Mouse (Mus musculus) heart, embryonic 12.5 days (tissue): Measurements from ENCODE around the gene 9930104L06Rik. TPM values are rescaled to one million over a fixed set of nuclear protein-coding genes. Genes with fewer than 3 reads are reported as not detected.

ENCODE experiments used
- ATAC-seq: fragments of 200-750 bp; cut with Nextera tagmentation; 2 replicates; pipeline ENCODE4 v1.8.0; 2017; ENCODE audit warnings: moderate TSS enrichment, moderate library complexity; ENCODE audit not compliant: insufficient number of reproducible peaks, low FRiP score
- H3K27ac ChIP-seq: fragments of 300-500 bp; sonication (generic); 2 replicates; pipeline ENCODE4 v1.5.1; 2016; ENCODE audit warnings: mild to moderate bottlenecking, moderate library complexity; ENCODE audit not compliant: poor library complexity, severe bottlenecking
- H3K27me3 ChIP-seq: fragments of 300-500 bp; sonication (generic); replicated peaks from 2 replicates; pipeline ENCODE4 v1.6.1; 2016; ENCODE audit warnings: mild to moderate bottlenecking, moderate library complexity
- H3K36me3 ChIP-seq: fragments of 300-500 bp; sonication (generic); 2 replicates; pipeline ENCODE4 v1.6.1; 2016; ENCODE audit warnings: mild to moderate bottlenecking, moderate library complexity
- H3K4me1 ChIP-seq: fragments of 300-500 bp; sonication (generic); replicated peaks from 2 replicates; pipeline ENCODE4 v1.6.1; 2016; ENCODE audit warnings: mild to moderate bottlenecking
- H3K4me2 ChIP-seq: fragments of 300-500 bp; sonication (generic); 2 replicates; pipeline ENCODE4 v1.6.1; 2016; ENCODE audit warnings: mild to moderate bottlenecking, moderate library complexity
- H3K4me3 ChIP-seq: fragments of 300-500 bp; sonication (generic); 2 replicates; pipeline ENCODE4 v1.5.1; 2016; ENCODE audit warnings: mild to moderate bottlenecking
- H3K9ac ChIP-seq: fragments of 300-500 bp; sonication (generic); 2 replicates; pipeline ENCODE4 v1.6.1; 2016; ENCODE audit warnings: mild to moderate bottlenecking, moderate library complexity
- H3K9me3 ChIP-seq: fragments of 300-500 bp; sonication (generic); replicated peaks from 2 replicates; pipeline ENCODE4 v1.6.1; 2016; ENCODE audit warnings: mild to moderate bottlenecking, moderate library complexity
- WGBS: fragments of 180-500 bp; shearing (Covaris S2); methylation state at CpG from one replicate; pipeline ENCODE4 v1.1.7; 2016; 5-methylcytosine and 5-hydroxymethylcytosine counted together
- polyA plus RNA-seq: library from polyadenylated mRNA; unstranded; fragments of >200 nt; fragmentation: Nextera tagmentation; extraction: Ambion mirVana; gene quantifications from 2 replicates; pipeline ENCODE4 v1.2.1, GENCODE M21; 2016

The 9930104L06Rik gene
- polyA plus RNA-seq: 9.9 and 10.4 TPM in 2 replicates

DNA sequence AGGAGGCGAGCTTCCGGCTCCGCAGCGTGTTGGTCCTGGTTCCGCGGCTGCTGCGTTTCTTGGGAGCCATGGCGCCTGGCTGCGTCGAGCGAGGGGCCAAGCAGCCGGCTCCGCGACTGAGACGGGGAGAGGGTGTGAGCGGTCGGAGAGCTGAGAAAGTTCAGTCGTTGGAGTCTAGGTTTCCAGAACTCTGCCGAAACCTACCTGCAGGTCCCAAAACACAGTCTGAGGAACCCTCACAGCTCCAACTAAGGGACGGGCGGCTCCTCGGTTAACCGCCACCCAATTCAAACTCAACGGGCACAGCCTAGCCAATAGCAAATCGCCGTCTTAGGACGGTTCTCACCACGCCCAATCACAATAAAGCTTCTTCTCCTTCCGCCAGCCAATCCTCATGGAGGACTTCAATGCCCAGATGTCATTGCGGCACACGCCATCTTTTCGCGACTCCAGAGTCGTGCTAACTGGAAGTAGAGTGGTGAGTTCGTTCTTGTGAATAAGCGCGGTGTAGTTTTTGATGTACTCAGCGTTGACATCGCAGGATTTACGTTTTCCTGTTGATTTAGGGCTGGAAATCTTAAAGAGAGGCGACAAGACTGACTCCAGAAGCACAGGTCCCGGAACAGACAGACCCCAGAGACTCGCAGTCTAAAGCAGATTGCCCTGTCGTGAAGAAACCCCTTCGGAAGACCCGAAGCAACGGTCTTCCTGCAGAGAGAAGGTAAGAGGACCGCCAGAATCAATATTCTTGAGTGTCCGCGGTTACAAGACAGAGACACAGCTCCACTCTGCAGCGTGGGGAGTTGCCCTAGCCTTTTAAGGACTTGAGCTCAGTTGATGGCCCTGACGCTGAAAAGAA is at the start of gene 9930104L06Rik:
Gene 9930104L06Rik (plus strand): TSS at position 436 of the 859 bp plus-strand sequence.
- Histone ChIP-seq H3K4me1 (peaks cover 16% of the 10 kb centered on the region), H3K9ac (peak within 1 kb of the TSS; percentile 82), H3K36me3 (peaks cover 33% of the 10 kb centered on the region), H3K9me3 (no peaks in the 10 kb centered on the region), H3K4me3 (peak within 1 kb of the TSS; percentile 78), H3K27me3 (no peaks in the 10 kb centered on the region), H3K4me2 (peak within 1 kb of the TSS; percentile 74), H3K27ac (peak within 1 kb of the TSS; percentile 4; the same call in 1 of the 2 replicates)
- peak; percentile 99 for ATAC-seq
- WGBS: under 1% methylated on average over 52 of the region's 52 CpGs

DNA sequence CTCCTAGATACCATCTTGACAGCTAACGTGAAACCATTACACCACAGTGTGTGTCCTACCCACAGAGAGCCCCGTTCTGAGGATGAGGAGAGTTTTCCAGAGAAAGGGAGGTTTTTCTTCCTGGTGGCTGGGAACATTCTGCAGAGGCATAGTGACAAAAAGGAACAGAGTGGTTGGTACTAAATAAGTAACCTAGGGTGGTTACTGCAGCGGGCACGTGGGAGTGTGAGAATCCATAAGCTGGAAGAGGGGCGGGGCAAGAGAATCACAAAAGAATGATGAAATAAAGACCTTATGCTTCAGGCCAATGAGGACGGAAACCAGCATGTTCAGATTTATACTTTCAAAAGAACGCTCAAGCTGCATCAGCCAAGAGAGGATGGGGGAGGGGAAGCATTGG is 48.1 kb upstream of the 9930104L06Rik start:
- Histone ChIP-seq H3K9ac (no peak overlapping the region), H3K4me1 (no peaks in the 10 kb centered on the region)
- 68% methylated on average over 7 of the region's 7 CpGs for WGBS

DNA sequence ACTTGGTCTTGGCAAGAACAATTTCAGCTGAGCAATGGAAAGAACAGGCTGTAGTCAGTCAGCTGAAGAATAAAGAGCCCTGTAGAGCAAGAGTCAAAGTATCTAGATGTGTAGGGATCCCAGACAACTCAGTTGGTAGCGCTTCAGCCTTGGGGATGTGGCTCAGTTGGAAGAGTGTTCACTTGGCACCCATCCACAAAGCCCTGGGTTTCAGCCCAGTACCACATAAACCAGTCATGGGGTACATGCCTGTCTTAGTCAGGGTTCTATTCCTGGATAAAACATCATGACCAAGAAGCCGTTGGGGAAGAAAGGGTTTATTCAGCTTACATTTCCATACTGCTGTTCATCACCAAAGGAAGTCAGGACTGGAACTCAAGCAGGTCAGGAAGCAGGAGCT is 46.9 kb upstream of the 9930104L06Rik start:
- no peak for ATAC-seq
- Histone ChIP-seq H3K4me2 (no peak overlapping the region), H3K4me1 (peaks cover 6% of the 10 kb centered on the region), H3K4me3 (no peak overlapping the region), H3K27ac (no peak overlapping the region), H3K9ac (no peak overlapping the region), H3K27me3 (peaks cover 94% of the 10 kb centered on the region), H3K36me3 (no peaks in the 10 kb centered on the region), H3K9me3 (no peaks in the 10 kb centered on the region)
- 78% methylated on average over 2 of the region's 2 CpGs for WGBS

More for the DNA sequence above, 48.1 kb upstream of the 9930104L06Rik start:
- H3K36me3 ChIP-seq: no peaks in the 10 kb centered on the region
- H3K4me3 ChIP-seq: no peak overlapping the region
- H3K27me3 ChIP-seq: peaks cover 93% of the 10 kb centered on the region
- no peaks in the 10 kb centered on the region for H3K9me3 ChIP-seq
- H3K27ac ChIP-seq: no peak overlapping the region
- ATAC-seq: no peak
- no peak overlapping the region for H3K4me2 ChIP-seq

DNA sequence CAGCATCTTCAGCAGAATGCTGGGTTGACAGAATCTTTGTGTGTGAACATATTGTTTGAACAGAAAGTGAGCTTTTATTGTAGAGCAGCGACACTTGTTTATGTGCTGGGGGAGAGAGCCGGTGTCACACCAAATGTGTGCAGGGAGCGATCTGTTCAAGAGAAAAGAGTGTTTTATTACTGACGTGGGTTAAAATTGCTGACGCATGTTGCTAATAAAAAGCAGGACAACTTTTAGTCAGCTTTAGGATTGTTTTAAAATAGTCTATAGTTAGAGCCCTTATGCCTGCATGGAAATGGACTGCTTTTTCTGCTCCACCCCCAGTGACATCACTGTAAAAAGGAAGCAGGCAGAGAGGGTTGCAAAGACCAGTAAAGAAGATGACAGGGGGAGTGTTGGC is 46.0 kb upstream of the 9930104L06Rik start:
- H3K4me2 ChIP-seq: no peak overlapping the region
- H3K4me1 ChIP-seq: peaks cover 8% of the 10 kb centered on the region
- no peaks in the 10 kb centered on the region for H3K9me3 ChIP-seq
- 74% methylated on average over 5 of the region's 5 CpGs for WGBS
- no peak overlapping the region for H3K4me3 ChIP-seq
- no peak overlapping the region for H3K9ac ChIP-seq
- peaks cover 95% of the 10 kb centered on the region for H3K27me3 ChIP-seq
- no peak overlapping the region for H3K27ac ChIP-seq
- H3K36me3 ChIP-seq: no peaks in the 10 kb centered on the region
- ATAC-seq: no peak

DNA sequence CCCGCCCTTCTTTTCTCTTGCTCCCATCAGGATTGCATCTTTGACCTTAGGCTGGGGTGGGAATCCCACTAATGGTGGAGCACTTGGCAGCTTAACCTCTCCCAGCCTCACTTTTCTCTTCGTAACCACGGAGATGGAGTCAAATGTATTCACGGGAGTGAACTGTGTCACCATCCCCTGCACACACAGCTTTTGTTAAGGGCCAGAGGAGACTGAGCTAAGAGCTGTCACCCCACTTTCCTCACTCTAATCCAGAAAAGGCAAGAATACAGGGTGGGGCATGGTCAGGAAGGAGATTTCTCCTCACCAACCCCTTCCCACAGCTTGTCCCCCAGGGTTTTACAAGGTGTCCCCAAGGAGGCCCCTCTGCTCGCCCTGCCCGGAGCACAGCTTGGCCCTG is 43.1 kb upstream of the 9930104L06Rik start:
- H3K4me1 ChIP-seq: peaks cover 8% of the 10 kb centered on the region
- no peak overlapping the region for H3K4me2 ChIP-seq
- WGBS: 36% methylated on average over 6 of the region's 6 CpGs
- no peak overlapping the region for H3K9ac ChIP-seq
- peaks cover 92% of the 10 kb centered on the region for H3K27me3 ChIP-seq
- H3K36me3 ChIP-seq: no peaks in the 10 kb centered on the region
- no peak overlapping the region for H3K4me3 ChIP-seq
- H3K9me3 ChIP-seq: no peaks in the 10 kb centered on the region
- H3K27ac ChIP-seq: no peak overlapping the region
- ATAC-seq: no peak

DNA sequence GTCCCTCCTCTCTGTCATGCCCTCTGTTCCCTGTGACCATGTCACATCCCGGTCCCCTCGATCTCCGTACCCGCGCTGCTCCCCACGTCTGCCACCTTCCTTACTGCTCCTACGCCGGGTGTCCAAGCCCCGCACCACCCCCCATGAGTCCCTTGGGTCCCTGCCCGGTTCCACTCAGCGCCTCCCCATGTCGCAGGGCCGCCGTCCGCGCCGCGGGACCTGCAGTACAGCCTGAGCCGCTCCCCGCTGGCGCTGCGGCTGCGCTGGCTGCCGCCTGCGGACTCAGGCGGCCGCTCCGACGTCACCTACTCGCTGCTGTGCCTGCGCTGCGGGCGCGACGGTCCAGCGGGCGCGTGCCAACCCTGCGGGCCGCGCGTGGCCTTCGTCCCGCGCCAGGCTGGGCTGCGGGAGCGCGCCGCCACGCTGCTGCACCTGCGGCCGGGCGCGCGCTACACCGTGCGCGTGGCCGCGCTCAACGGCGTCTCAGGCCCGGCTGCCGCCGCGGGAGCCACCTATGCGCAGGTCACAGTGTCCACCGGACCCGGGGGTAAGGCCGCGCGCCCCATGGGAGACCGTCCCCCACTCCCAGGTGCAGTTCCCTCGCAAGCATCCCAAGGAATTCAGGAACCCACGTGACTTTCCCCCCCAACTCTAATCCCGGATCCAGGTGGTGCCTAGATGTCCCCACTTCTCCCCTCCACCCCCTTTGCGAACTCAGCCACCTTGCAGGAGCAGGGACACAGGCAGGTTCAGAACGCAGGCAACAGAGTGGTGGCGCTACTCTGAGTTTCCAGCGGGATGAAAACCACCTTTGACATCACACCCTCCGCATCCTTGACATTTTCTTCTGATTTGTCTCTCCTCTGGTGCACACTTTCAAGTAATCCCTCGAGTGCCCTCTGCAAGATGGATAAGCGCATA is 42.1 kb upstream of the 9930104L06Rik start:
- no peak overlapping the region for H3K27ac ChIP-seq
- H3K4me1 ChIP-seq: peaks cover 8% of the 10 kb centered on the region
- H3K9ac ChIP-seq: 0 out of 2 replicates have a peak overlapping the region, but pooled peaks have one; percentile 32
- ATAC-seq: no peak; the same call in 1 of the 2 replicates
- H3K4me3 ChIP-seq: peak overlapping the region; percentile 59
- peak overlapping the region; percentile 93 for H3K4me2 ChIP-seq
- no peaks in the 10 kb centered on the region for H3K36me3 ChIP-seq
- peaks cover 90% of the 10 kb centered on the region for H3K27me3 ChIP-seq
- H3K9me3 ChIP-seq: no peaks in the 10 kb centered on the region
- whole genome bisulfite sequencing: 3% methylated on average over 83 of the region's 83 CpGs

DNA sequence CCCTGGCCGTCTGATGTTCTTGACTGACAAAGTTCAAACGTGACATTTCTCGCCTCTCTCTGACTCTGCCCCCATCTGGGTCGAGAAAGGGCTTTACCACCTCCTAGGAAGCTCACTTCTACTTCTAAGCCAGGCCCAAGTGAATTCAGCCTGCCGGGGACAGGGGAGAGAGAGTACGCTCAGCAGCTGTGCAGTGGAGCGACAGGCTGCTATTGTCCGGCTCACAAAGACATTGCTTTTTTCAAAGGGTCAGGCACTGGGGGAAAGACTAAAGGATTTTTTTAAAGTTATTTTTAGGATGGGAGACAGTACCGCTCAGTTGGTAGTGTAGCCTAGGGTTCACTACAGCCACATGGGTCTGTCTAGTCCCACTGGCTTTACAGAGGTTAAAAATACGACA is 38.4 kb upstream of the 9930104L06Rik start:
- no peak for ATAC-seq
- Histone ChIP-seq H3K4me3 (no peak overlapping the region), H3K4me1 (peaks cover 8% of the 10 kb centered on the region), H3K9me3 (no peaks in the 10 kb centered on the region), H3K27ac (no peak overlapping the region), H3K27me3 (peaks cover 82% of the 10 kb centered on the region), H3K4me2 (no peak overlapping the region), H3K36me3 (no peaks in the 10 kb centered on the region), H3K9ac (no peak overlapping the region)
- 56% methylated on average over 10 of the region's 10 CpGs for WGBS

DNA sequence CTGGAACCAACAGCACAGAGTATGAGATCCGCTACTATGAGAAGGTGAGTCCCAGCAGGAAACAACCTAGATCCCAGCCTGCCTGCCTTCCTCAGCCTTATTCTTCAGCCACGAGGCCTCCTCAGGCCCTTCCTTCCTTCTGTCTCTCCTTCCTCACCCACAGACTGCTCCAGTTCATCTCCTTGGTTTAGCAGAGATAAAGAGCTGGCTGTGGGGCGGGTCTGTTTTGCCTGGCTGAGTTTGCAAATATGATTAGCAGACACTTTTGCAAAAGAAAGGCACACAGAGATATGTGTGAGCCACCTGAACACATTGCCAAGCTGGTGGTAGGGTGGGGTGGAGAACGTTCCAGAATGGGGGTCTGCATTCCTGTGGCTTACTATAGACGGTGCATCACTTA is 36.9 kb upstream of the 9930104L06Rik start:
- Histone ChIP-seq H3K4me2 (no peak overlapping the region), H3K4me1 (peaks cover 2% of the 10 kb centered on the region), H3K4me3 (no peak overlapping the region), H3K27ac (no peak overlapping the region), H3K9ac (no peak overlapping the region), H3K27me3 (peaks cover 78% of the 10 kb centered on the region), H3K9me3 (no peaks in the 10 kb centered on the region), H3K36me3 (no peaks in the 10 kb centered on the region)
- 44% methylated on average over 5 of the region's 5 CpGs for WGBS
- no peak for ATAC-seq

DNA sequence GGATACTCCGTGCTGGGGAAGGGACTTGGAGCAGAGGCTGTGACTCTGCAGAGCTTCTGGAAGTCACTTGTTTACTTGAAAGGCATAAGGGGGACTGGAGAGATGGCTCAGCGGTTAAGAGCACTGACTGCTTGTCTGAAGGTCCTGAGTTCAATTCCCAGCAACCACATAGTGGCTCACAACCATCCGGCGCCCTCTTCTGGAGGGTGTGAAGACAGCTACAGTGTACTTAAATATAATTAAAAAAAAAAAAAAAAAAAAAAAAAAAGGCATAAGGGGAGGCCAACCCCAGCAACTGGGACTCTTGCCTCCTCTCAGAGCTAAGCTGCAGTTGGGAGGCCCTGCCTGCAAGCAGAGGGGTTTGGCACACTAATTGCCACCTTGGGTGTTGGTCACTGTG is 31.4 kb upstream of the 9930104L06Rik start:
- Histone ChIP-seq H3K27me3 (peaks cover 52% of the 10 kb centered on the region), H3K4me1 (peaks cover 8% of the 10 kb centered on the region), H3K36me3 (no peaks in the 10 kb centered on the region), H3K27ac (no peak overlapping the region), H3K4me3 (no peak overlapping the region), H3K9me3 (no peaks in the 10 kb centered on the region), H3K4me2 (no peak overlapping the region), H3K9ac (no peak overlapping the region)
- no peak for ATAC-seq
- WGBS: 55% methylated on average over 4 of the region's 4 CpGs

DNA sequence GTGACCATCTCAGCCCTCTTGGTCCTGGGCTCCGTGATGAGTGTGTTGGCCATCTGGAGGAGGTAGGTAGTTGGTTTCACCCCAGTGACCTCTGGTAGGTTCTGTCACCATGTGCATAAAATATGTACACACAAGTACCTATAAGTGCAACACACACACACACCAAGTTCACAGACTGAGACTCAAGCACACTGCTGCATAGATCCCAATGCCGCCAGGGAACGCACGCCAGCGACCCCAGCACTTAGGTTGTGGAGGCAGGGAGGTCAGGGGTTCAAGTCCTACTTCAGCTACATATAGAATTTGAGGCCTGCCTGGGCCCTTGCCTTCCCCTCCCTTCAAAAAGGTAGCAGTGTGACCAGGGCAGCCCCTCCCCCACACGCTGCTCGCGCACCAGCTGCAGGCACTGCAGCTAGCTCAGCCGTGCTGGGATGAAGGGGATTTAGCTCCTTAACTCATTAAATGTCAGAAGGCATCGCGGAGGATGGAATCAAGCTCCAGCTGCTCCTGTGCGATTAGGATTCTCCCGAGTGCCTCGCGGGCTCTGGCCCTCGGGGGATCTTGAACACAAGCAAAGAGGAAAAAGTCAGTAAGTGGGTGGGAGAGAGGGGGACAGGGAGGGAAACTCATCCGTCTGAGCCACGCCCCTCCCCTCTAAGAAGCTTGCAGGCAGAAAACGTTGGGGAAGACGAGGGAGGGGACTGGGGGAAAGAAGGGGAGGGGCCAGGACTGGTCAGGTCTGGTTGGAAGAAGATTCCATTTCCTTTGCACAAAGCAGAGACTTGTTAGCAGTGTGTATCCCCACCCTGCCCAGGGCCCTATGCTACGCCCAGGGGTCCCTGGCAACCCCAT is 30.7 kb upstream of the 9930104L06Rik start:
- Histone ChIP-seq H3K27ac (no peak overlapping the region), H3K27me3 (peaks cover 49% of the 10 kb centered on the region), H3K4me1 (peaks cover 8% of the 10 kb centered on the region), H3K4me2 (peak overlapping the region; percentile 63), H3K9me3 (peaks cover 6% of the 10 kb centered on the region), H3K9ac (peak overlapping the region; percentile 44; the same call in 1 of the 2 replicates), H3K4me3 (peak overlapping the region; percentile 27), H3K36me3 (no peaks in the 10 kb centered on the region)
- ATAC-seq: peak; percentile 66; the same call in 1 of the 2 replicates
- 8% methylated on average over 21 of the region's 21 CpGs for WGBS
